8 mouse cellular contexts compared by ENCODE assay signal in genomic region chr3:31790342-31790970, GRCm38 (mm10).
A peak's percentile ranks its signal among the peaks of the same experiment; 100 is the strongest.
DNase-seq lines count a peak whose midpoint lies in the region; TF ChIP-seq lines count a peak whose summit lies in the region.

No protein-coding gene starts in this region.

- dilution Hi-C loops in CH12.LX (cut with MboI; ENCODE audit: extremely low pct_ligation_motif_present, extremely low pct_unique_long_range_greater_than_20kb, low sequenced_read_pairs) = no loop called here

- H3K27ac ChIP-seq in CH12.LX (ENCODE audit: insufficient read depth, low read depth) = no peak overlapping the region
- H3K27ac ChIP-seq in hindbrain, embryonic 10.5 days = no peak overlapping the region

- TF ChIP-seq CTCF in CH12.LX (conservative IDR thresholded peaks at IDR 0.05 in 1 of 2, IDR thresholded peaks at IDR 0.05 in 1 of 2; ENCODE audit: low read depth in 2 of 2, low read length in 2 of 2) = peak; percentile 18 to 80; a peak in 2 of 4 replicates

- 41% methylated on average over 4 of the region's 4 CpGs for WGBS in hindbrain, embryonic 10.5 days

- peak; percentile 10 to 75 for DNase-seq in adrenal gland, adult (ENCODE audit: inconsistent age in 2 of 2, low spot score in 1 of 2)
- DNase-seq in adrenal gland, postnatal 4 days (ENCODE audit: low spot score in 2 of 2) = no peak
- DNase-seq in CH12.LX (ENCODE audit: extremely low read depth) = peak; percentile 51
- peak; percentile 62 to 73 for DNase-seq in cerebellum, postnatal 10 days
- DNase-seq in hindbrain, embryonic 10.5 days (ENCODE audit: low spot score) = peak; percentile 21
- peak; percentile 48 to 60 for DNase-seq in left cerebral cortex, adult 18-20 months (ENCODE audit: low spot score in 2 of 2)
- peak; percentile 2 for DNase-seq in naive thymus-derived CD4-positive, alpha-beta T cell, adult 2 months (ENCODE audit: low read depth)
- DNase-seq in T-cell, adult 2 months (ENCODE audit: low spot score) = no peak

- in situ Hi-C loops in CH12.LX (cut with MboI; ENCODE audit: low pct_ligation_motif_present, low pct_unique_long_range_greater_than_20kb, low sequenced_read_pairs) = loop anchor here (10.0 to 25.0 kb wide), 3 partner anchors 404 to 722 kb away; partner anchors contain the start of gene Zfp639

- no peak for TF ChIP-seq EP300 in CH12.LX (IDR thresholded peaks at IDR 0.05; ENCODE audit: low read length)

- no peak overlapping the region for H3K4me3 ChIP-seq in CH12.LX (replicated peaks in 1 of 3; ENCODE audit: low read depth in 2 of 3, low read length in 2 of 3, poor library complexity in 1 of 3)
- no peak overlapping the region for H3K4me3 ChIP-seq in hindbrain, embryonic 10.5 days

- no peaks in the 10 kb centered on the region for H3K79me2 ChIP-seq in CH12.LX (replicated peaks; ENCODE audit: control insufficient read depth, extremely low read depth, insufficient read depth, poor library complexity, severe bottlenecking)

- no peak for TF ChIP-seq POLR2A in CH12.LX (IDR thresholded peaks at IDR 0.05; ENCODE audit: low read depth, low read length)

- H3K4me2 ChIP-seq in CH12.LX (ENCODE audit: insufficient read depth, low read depth, poor library complexity, severe bottlenecking) = no peak overlapping the region

- H3K4me1 ChIP-seq in CH12.LX (ENCODE audit: control insufficient read depth in 1 of 2, insufficient read depth in 2 of 2) = peaks cover 0 to 6% of the 10 kb centered on the region in 2 experiments; a peak in 2 of 4 replicates
- H3K4me1 ChIP-seq in hindbrain, embryonic 10.5 days (replicated peaks) = no peaks in the 10 kb centered on the region

- peak; percentile 91 for TF ChIP-seq RAD21 in CH12.LX (IDR thresholded peaks at IDR 0.05; ENCODE audit: low read depth, low read length)

- H3K27me3 ChIP-seq in CH12.LX (replicated peaks) = no peaks in the 10 kb centered on the region
- no peaks in the 10 kb centered on the region for H3K27me3 ChIP-seq in hindbrain, embryonic 10.5 days (ENCODE audit: insufficient read depth, poor library complexity, severe bottlenecking)

- no peaks in the 10 kb centered on the region for H3K9me3 ChIP-seq in CH12.LX (replicated peaks; ENCODE audit: low read length)
- no peaks in the 10 kb centered on the region for H3K9me3 ChIP-seq in hindbrain, embryonic 10.5 days

- no peak overlapping the region for H3K9ac ChIP-seq in CH12.LX (ENCODE audit: insufficient read depth, low read depth)

- H3K36me3 ChIP-seq in CH12.LX (replicated peaks in 1 of 2; ENCODE audit: control insufficient read depth in 1 of 2, insufficient read depth in 1 of 2, low read length in 1 of 2) = no peaks in the 10 kb centered on the region
- no peaks in the 10 kb centered on the region for H3K36me3 ChIP-seq in hindbrain, embryonic 10.5 days

TF ChIP-seq in CH12.LX, 34 proteins besides CTCF, POLR2A, EP300 and RAD21:
- no peak for TF ChIP-seq NELFE (IDR thresholded peaks at IDR 0.05; ENCODE audit: low read depth, low read length)
- no peak for TF ChIP-seq RCOR1 (conservative IDR thresholded peaks at IDR 0.05; ENCODE audit: low read depth, low read length)
- no peak for TF ChIP-seq MYC (IDR thresholded peaks at IDR 0.05; ENCODE audit: low read depth, low read length)
- no peak for TF ChIP-seq ZMIZ1 (IDR thresholded peaks at IDR 0.05; ENCODE audit: low read depth, low read length)
- no peak for TF ChIP-seq PAX5 (IDR thresholded peaks at IDR 0.05; ENCODE audit: low read length)
- TF ChIP-seq USF2 (conservative IDR thresholded peaks at IDR 0.05; ENCODE audit: low read depth, low read length) = no peak
- TF ChIP-seq BHLHE40 (IDR thresholded peaks at IDR 0.05; ENCODE audit: low read depth, low read length) = no peak
- TF ChIP-seq ELF1 (IDR thresholded peaks at IDR 0.05; ENCODE audit: low read depth, low read length) = no peak
- TF ChIP-seq TCF12 (IDR thresholded peaks at IDR 0.05; ENCODE audit: low read depth, low read length) = no peak
- TF ChIP-seq SIN3A (IDR thresholded peaks at IDR 0.05; ENCODE audit: low read length) = no peak
- TF ChIP-seq SMC3 (IDR thresholded peaks at IDR 0.05; ENCODE audit: low read depth, low read length) = peak; percentile 63
- no peak for TF ChIP-seq MAZ (IDR thresholded peaks at IDR 0.05; ENCODE audit: low read depth, low read length)
- peak; percentile 36; the same call in 1 of the 2 replicates for TF ChIP-seq ZC3H11A (IDR thresholded peaks at IDR 0.05; ENCODE audit: low read depth, low read length)

Comparison
In these comparisons a context has a peak if more than half of its experiments do, and no peak if none do; other contexts are left out.
1. DNase-seq: peak in adrenal gland, adult (2 of 2), CH12.LX (single experiment), cerebellum, postnatal 10 days (2 of 2), hindbrain, embryonic 10.5 days (single experiment), left cerebral cortex, adult 18-20 months (2 of 2) and naive thymus-derived CD4-positive, alpha-beta T cell, adult 2 months (single experiment); none in adrenal gland, postnatal 4 days (0 of 2) and T-cell, adult 2 months (single experiment).